Mouse (Mus musculus) embryonic facial prominence, embryonic 12.5 days (tissue): ENCODE data around the gene Wdr20. TPM values are rescaled to one million over a fixed set of nuclear protein-coding genes. Genes with fewer than 3 reads are reported as not detected.

Source experiments
- ATAC-seq: fragments of 200-750 bp; cut with Nextera tagmentation; 2 replicates; pipeline ENCODE4 v1.8.0; 2017; ENCODE audit not compliant: insufficient number of reproducible peaks, insufficient read depth, low FRiP score, low TSS enrichment
- H3K27ac ChIP-seq: fragments of 300-500 bp; sonication (generic); 2 replicates; pipeline ENCODE4 v1.5.1; 2016; ENCODE audit warnings: mild to moderate bottlenecking
- H3K27me3 ChIP-seq: fragments of 300-500 bp; sonication (generic); 2 replicates; pipeline ENCODE4 v1.6.1; 2016; ENCODE audit warnings: mild to moderate bottlenecking, moderate library complexity
- H3K36me3 ChIP-seq: fragments of 300-500 bp; sonication (generic); 2 replicates; pipeline ENCODE4 v1.6.1; 2016; ENCODE audit warnings: mild to moderate bottlenecking
- H3K4me1 ChIP-seq: fragments of 300-500 bp; sonication (generic); 2 replicates; pipeline ENCODE4 v1.6.1; 2016
- H3K4me2 ChIP-seq: fragments of 300-500 bp; sonication (generic); replicated peaks from 2 replicates; pipeline ENCODE4 v1.6.1; 2016; ENCODE audit warnings: mild to moderate bottlenecking, moderate library complexity
- H3K4me3 ChIP-seq: fragments of 300-500 bp; sonication (generic); 2 replicates; pipeline ENCODE4 v1.5.1; 2016; ENCODE audit warnings: mild to moderate bottlenecking
- H3K9ac ChIP-seq: fragments of 300-500 bp; sonication (generic); 2 replicates; pipeline ENCODE4 v1.6.1; 2016; ENCODE audit warnings: mild to moderate bottlenecking, moderate library complexity
- H3K9me3 ChIP-seq: fragments of 300-500 bp; sonication (generic); 2 replicates; pipeline ENCODE4 v1.6.1; 2016; ENCODE audit warnings: mild to moderate bottlenecking, moderate library complexity
- WGBS: fragments of 180-500 bp; shearing (Covaris S2); methylation state at CpG from one replicate; pipeline ENCODE4 v1.1.7; 2016; 5-methylcytosine and 5-hydroxymethylcytosine counted together
- polyA plus RNA-seq: library from polyadenylated mRNA; unstranded; fragments of >200 nt; fragmentation: Nextera tagmentation; extraction: Ambion mirVana; gene quantifications from 2 replicates; pipeline ENCODE4 v1.2.1, GENCODE M21; 2016

The Wdr20 gene
- polyA plus RNA-seq, 1 experiment from 2014 or later, result 30.1 TPM

- ATAC-seq, result no peak
- H3K27ac ChIP-seq, result no peak overlapping the region
- H3K4me2 ChIP-seq, result peak overlapping the region; percentile 59
- 0 out of 2 replicates have a peak, but pooled peaks cover 6% of the 10 kb centered on the region for H3K27me3 ChIP-seq
- H3K4me1 ChIP-seq, result peaks cover 12% of the 10 kb centered on the region
- peak overlapping the region; percentile 31; the same call in 1 of the 2 replicates for H3K9ac ChIP-seq
- H3K9me3 ChIP-seq, result no peaks in the 10 kb centered on the region
- H3K4me3 ChIP-seq, result peak overlapping the region; percentile 47
- WGBS, result 72% methylated on average over 6 of the region's 6 CpGs
- H3K36me3 ChIP-seq, result no peaks in the 10 kb centered on the region
Measured at GRCm38 (mm10) chr12:110846191-110846765, 108.5 kb downstream of the Wdr20 start.

- peak; percentile 48 for ATAC-seq
- H3K4me1 ChIP-seq, result peaks cover 13% of the 10 kb centered on the region
- H3K4me3 ChIP-seq, result peak within 1 kb of the TSS; percentile 93
Measured at GRCm38 (mm10) chr12:110850010-110850928, 112.5 kb downstream of the Wdr20 start, which contains the start of gene Zfp839. Gene Zfp839 (plus strand): TSS chr12:110850253.

GRCm38 (mm10) chr12:110850929-110851256, 113.1 kb downstream of the Wdr20 start:
- peak overlapping the region; percentile 80 for H3K27ac ChIP-seq
- WGBS, result 17% methylated on average over 9 of the region's 9 CpGs

More at GRCm38 (mm10) chr12:110850010-110850928, 112.5 kb downstream of the Wdr20 start, which contains the start of gene Zfp839:
- no peaks in the 10 kb centered on the region for H3K9me3 ChIP-seq
- peaks cover 7% of the 10 kb centered on the region for H3K36me3 ChIP-seq
- peak within 1 kb of the TSS; percentile 80 for H3K27ac ChIP-seq
- H3K27me3 ChIP-seq, result 0 out of 2 replicates have a peak, but pooled peaks cover 6% of the 10 kb centered on the region
- H3K9ac ChIP-seq, result peak within 1 kb of the TSS; percentile 95
- under 1% methylated on average over 81 of the region's 89 CpGs for WGBS
- H3K4me2 ChIP-seq, result peak within 1 kb of the TSS; percentile 79

GRCm38 (mm10) chr12:110851414-110851813, 113.7 kb downstream of the Wdr20 start:
- Histone ChIP-seq H3K27ac (no peak overlapping the region), H3K4me3 (peak overlapping the region; percentile 93), H3K9ac (peak overlapping the region; percentile 95; the same call in 1 of the 2 replicates), H3K36me3 (peaks cover 18% of the 10 kb centered on the region), H3K4me2 (peak overlapping the region; percentile 79), H3K4me1 (peaks cover 7% of the 10 kb centered on the region), H3K9me3 (no peaks in the 10 kb centered on the region), H3K27me3 (no peaks in the 10 kb centered on the region)
- no peak for ATAC-seq
- 86% methylated on average over 12 of the region's 12 CpGs for WGBS

More at GRCm38 (mm10) chr12:110850929-110851256, 113.1 kb downstream of the Wdr20 start:
- Histone ChIP-seq H3K36me3 (peaks cover 13% of the 10 kb centered on the region), H3K9ac (peak overlapping the region; percentile 95), H3K4me2 (peak overlapping the region; percentile 79), H3K4me3 (peak overlapping the region; percentile 93), H3K4me1 (peaks cover 12% of the 10 kb centered on the region), H3K27me3 (0 out of 2 replicates have a peak, but pooled peaks cover 5% of the 10 kb centered on the region), H3K9me3 (no peaks in the 10 kb centered on the region)
- ATAC-seq, result no peak

GRCm38 (mm10) chr12:110851923-110852322, 114.2 kb downstream of the Wdr20 start:
- peaks cover 7% of the 10 kb centered on the region for H3K4me1 ChIP-seq
- no peak for ATAC-seq
- H3K4me3 ChIP-seq, result no peak overlapping the region
- no peak overlapping the region for H3K27ac ChIP-seq
- 90% methylated on average over 1 of the region's 1 CpGs for WGBS
- H3K9me3 ChIP-seq, result no peaks in the 10 kb centered on the region
- no peak overlapping the region for H3K9ac ChIP-seq
- H3K4me2 ChIP-seq, result no peak overlapping the region
- H3K36me3 ChIP-seq, result peaks cover 20% of the 10 kb centered on the region
- no peaks in the 10 kb centered on the region for H3K27me3 ChIP-seq

Other genes starting within 250 kb of the Wdr20 start
- 57.2 and 60.5 TPM in 2 replicates for gene Dync1h1, start 136.5 kb upstream of the Wdr20 start, polyA plus RNA-seq
- gene 1700001K19Rik, start 55.3 kb upstream of the Wdr20 start, polyA plus RNA-seq, result 0.24 TPM in 1 of 2 replicates, not detected in the other
- gene Hsp90aa1, start 35.2 kb upstream of the Wdr20 start, polyA plus RNA-seq, result 841 and 859 TPM in 2 replicates
- gene Mok, start 103.0 kb downstream of the Wdr20 start, polyA plus RNA-seq, result 6.2 and 7.2 TPM in 2 replicates
- gene Zfp839, start 112.3 kb downstream of the Wdr20 start, polyA plus RNA-seq, result 8.9 and 9.0 TPM in 2 replicates
- gene Cinp, start 151.2 kb downstream of the Wdr20 start, polyA plus RNA-seq, result 70.0 and 75.6 TPM in 2 replicates
- 5.7 and 6.2 TPM in 2 replicates for gene Tecpr2, start 151.3 kb downstream of the Wdr20 start, polyA plus RNA-seq
- gene Ankrd9, start 241.1 kb downstream of the Wdr20 start, polyA plus RNA-seq, result 16.0 and 17.5 TPM in 2 replicates